Mouse (Mus musculus) liver, embryonic 14.5 days (tissue): ENCODE measurements at regions not wholly inside any gene's neighbourhood (a gene's known extent, or its start where the extent isn't known, plus 50 kb on each side); places are given as distances from the start of the nearest gene placed in this dataset.

ENCODE experiments used
- ATAC-seq: fragments of 200-750 bp; cut with Nextera tagmentation; 2 replicates; pipeline ENCODE4 v1.8.0; 2017; ENCODE audit warnings: moderate number of reproducible peaks, mild to moderate bottlenecking, moderate library complexity; ENCODE audit not compliant: insufficient read depth
- DNase-seq, 3 experiments: peaks; one replicate each; pipeline ENCODE4 v3.0.0-alpha.2; 2012 to 2013; ENCODE audit warnings: low read depth in 3 of 3, low spot score in 3 of 3
- H3K27ac ChIP-seq: fragments of 300-500 bp; sonication (generic); 2 replicates; pipeline ENCODE4 v1.5.1; 2014; ENCODE audit warnings: moderate library complexity, mild to moderate bottlenecking, control low read depth, inconsistent platforms
- H3K27me3 ChIP-seq: fragments of 300-500 bp; sonication (generic); 2 replicates; pipeline ENCODE4 v1.6.1; 2014; ENCODE audit warnings: mild to moderate bottlenecking, low read length, moderate library complexity; ENCODE audit not compliant: control insufficient read depth, insufficient read depth
- H3K36me3 ChIP-seq: fragments of 300-500 bp; sonication (generic); replicated peaks from 2 replicates; pipeline ENCODE4 v1.6.1; 2014; ENCODE audit warnings: low read depth; ENCODE audit not compliant: control insufficient read depth, insufficient read depth
- H3K4me1 ChIP-seq, 2 experiments: fragments of 200-500 bp in 1 of 2; fragments of 300-500 bp in 1 of 2; sonication (generic) in 1 of 2; replicated peaks; 2 replicates each; pipeline ENCODE4 v1.6.1; 2012 to 2014; ENCODE audit warnings: antibody characterized with exemption in 1 of 2, inconsistent platforms in 1 of 2, low read length in 1 of 2; ENCODE audit not compliant: control insufficient read depth in 2 of 2, insufficient read depth in 2 of 2
- H3K4me2 ChIP-seq: fragments of 300-500 bp; sonication (generic); 2 replicates; pipeline ENCODE4 v1.6.1; 2014; ENCODE audit warnings: low read depth, mild to moderate bottlenecking, control low read depth, moderate library complexity
- H3K4me3 ChIP-seq, 2 experiments: fragments of 200-500 bp in 1 of 2; fragments of 300-500 bp in 1 of 2; sonication (generic) in 1 of 2; 2 replicates each; pipeline ENCODE4 v1.5.1; 2012 to 2014; ENCODE audit warnings: low read depth in 2 of 2, low read length in 2 of 2, mild to moderate bottlenecking in 2 of 2, control low read depth in 1 of 2, inconsistent platforms in 1 of 2, moderate library complexity in 1 of 2; ENCODE audit not compliant: insufficient read depth in 1 of 2
- H3K9ac ChIP-seq: fragments of 300-500 bp; sonication (generic); replicated peaks from 2 replicates; pipeline ENCODE4 v1.6.1; 2014; ENCODE audit warnings: mild to moderate bottlenecking, control low read depth, moderate library complexity
- H3K9me3 ChIP-seq: fragments of 300-500 bp; sonication (generic); 2 replicates; pipeline ENCODE4 v1.6.1; 2016; ENCODE audit warnings: low read length, mixed read lengths; ENCODE audit not compliant: control insufficient read depth
- CTCF ChIP-seq: IDR thresholded peaks from 2 replicates; pipeline ENCODE4 v1.5.1; 2016; ENCODE audit warnings: antibody characterized with exemption, low read depth, control low read depth
- EP300 ChIP-seq: IDR thresholded peaks from 2 replicates; pipeline ENCODE4 v1.6.1; 2016; ENCODE audit warnings: antibody characterized with exemption, low read depth
- WGBS: fragments of 180-500 bp; shearing (Covaris S2); extraction: QIAGEN DNeasy Blood & Tissue Kit; methylation state at CpG from one replicate; pipeline ENCODE4 v1.1.7; 2014; ENCODE audit not compliant: insufficient replicate concordance; 5-methylcytosine and 5-hydroxymethylcytosine counted together

DNA sequence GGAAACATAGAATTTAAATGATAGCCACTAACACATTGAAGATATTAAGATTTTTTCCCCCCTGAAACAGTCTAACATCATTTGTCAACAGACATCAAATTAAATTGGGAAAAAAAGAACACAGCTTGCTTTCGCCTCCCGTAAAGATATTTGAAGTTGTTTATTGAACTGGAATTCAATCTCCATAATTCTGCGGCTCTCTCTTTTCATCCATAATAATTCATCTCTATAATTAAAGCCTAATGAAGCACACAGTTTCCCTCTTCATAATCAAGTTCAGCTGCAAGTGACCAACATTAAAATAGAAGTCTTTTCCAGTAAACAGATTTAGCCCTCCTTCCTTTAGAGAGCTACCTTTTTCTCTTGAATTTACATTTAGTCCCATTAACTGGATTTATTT lies 107.4 kb upstream of the Hs3st3a1 start:
- no peaks in the 10 kb centered on the region for H3K9me3 ChIP-seq
- H3K36me3 ChIP-seq, result no peaks in the 10 kb centered on the region
- ATAC-seq (no peak), DNase-seq (no peak)
- H3K4me2 ChIP-seq, result no peak overlapping the region
- 71% methylated on average over 3 of the region's 3 CpGs for WGBS
- no peak overlapping the region for H3K4me3 ChIP-seq
- no peak for TF ChIP-seq EP300
- TF ChIP-seq CTCF, result no peak
- H3K27me3 ChIP-seq, result no peaks in the 10 kb centered on the region
- no peak overlapping the region for H3K9ac ChIP-seq
- H3K27ac ChIP-seq, result no peak overlapping the region
- no peaks in the 10 kb centered on the region for H3K4me1 ChIP-seq

DNA sequence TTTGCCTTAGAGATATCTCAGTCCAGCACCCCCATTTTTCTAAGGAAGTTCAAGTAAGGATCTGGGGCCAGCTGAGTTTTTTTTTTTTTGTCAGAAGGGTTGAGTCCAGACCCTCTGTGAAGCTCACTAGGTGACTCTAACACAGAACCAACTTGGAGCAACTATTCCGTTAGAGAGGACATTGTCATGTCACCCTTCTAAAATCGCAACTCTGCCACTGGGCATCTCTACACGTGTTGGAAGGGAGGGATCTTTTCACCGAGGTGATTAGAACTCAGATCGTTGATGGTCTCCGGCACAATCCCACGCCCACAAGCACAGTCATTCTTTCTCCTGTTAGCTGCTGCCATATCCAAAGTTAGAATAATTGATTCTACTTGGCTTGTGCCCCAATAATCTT lies 108.5 kb upstream of the Hs3st3a1 start:
- no peak overlapping the region for H3K4me2 ChIP-seq
- H3K9me3 ChIP-seq, result no peaks in the 10 kb centered on the region
- DNase-seq (no peak), ATAC-seq (no peak)
- 62% methylated on average over 7 of the region's 7 CpGs for WGBS
- H3K9ac ChIP-seq, result no peak overlapping the region
- TF ChIP-seq EP300 (no peak), CTCF (no peak)
- no peak overlapping the region for H3K4me3 ChIP-seq
- no peaks in the 10 kb centered on the region for H3K27me3 ChIP-seq
- H3K27ac ChIP-seq, result no peak overlapping the region
- no peaks in the 10 kb centered on the region for H3K4me1 ChIP-seq
- no peaks in the 10 kb centered on the region for H3K36me3 ChIP-seq

DNA sequence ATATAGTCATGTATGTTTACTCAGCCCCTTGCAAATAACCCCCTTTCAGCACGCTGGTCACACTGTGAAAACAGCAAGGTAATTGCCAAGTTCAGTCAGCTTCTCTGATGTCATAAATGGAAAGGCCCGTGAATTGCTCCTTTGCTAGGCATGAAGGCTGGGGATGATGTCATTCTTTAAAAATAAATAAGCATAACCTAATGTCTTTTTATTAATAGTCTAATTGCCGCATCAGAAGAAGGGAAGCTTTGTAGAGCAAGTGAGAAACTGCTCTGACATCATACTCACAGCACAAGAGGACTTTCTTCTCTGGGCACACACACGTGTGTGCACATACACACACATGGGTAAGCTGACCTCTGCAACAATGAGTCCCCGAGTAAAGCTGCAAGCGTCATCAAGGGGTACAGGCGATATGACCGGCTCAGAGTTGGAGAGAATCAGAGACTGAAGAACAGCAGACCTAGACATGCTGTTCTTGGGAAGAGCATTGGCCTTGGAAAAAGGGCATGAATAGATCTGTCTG lies 113.2 kb upstream of the Hs3st3a1 start:
- DNase-seq (no peak), ATAC-seq (no peak)
- no peak overlapping the region for H3K4me2 ChIP-seq
- WGBS, result 62% methylated on average over 8 of the region's 8 CpGs
- no peaks in the 10 kb centered on the region for H3K9me3 ChIP-seq
- no peaks in the 10 kb centered on the region for H3K4me1 ChIP-seq
- TF ChIP-seq EP300 (no peak), CTCF (no peak)
- H3K36me3 ChIP-seq, result no peaks in the 10 kb centered on the region
- no peak overlapping the region for H3K27ac ChIP-seq
- H3K4me3 ChIP-seq, result no peak overlapping the region
- no peak overlapping the region for H3K9ac ChIP-seq
- no peaks in the 10 kb centered on the region for H3K27me3 ChIP-seq

DNA sequence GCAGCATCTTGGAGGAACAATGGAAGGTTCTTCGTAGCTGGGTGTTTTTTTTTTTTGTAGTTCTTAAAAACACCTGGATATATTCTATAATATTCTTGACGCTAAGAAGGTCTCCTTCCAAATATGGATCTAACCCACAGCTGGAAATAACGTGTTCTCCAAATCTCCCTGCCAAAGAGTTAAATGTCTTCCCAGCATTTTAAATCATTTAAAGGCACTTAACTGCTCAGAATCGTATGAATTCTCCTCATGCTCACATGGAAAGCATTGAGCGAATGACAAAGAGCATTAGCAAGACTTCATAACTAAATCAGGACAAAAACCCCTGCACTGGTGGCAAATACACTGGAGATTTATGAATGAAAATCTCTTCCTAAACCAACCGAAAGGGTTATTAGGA lies 117.7 kb upstream of the Hs3st3a1 start:
- ATAC-seq (no peak), DNase-seq (no peak)
- Histone ChIP-seq H3K9ac (no peak overlapping the region), H3K36me3 (no peaks in the 10 kb centered on the region), H3K27ac (no peak overlapping the region), H3K4me3 (no peak overlapping the region), H3K4me1 (no peaks in the 10 kb centered on the region), H3K27me3 (no peaks in the 10 kb centered on the region), H3K9me3 (no peaks in the 10 kb centered on the region), H3K4me2 (no peak overlapping the region)
- no peak for TF ChIP-seq EP300
- no peak for TF ChIP-seq CTCF
- 59% methylated on average over 6 of the region's 6 CpGs for WGBS

DNA sequence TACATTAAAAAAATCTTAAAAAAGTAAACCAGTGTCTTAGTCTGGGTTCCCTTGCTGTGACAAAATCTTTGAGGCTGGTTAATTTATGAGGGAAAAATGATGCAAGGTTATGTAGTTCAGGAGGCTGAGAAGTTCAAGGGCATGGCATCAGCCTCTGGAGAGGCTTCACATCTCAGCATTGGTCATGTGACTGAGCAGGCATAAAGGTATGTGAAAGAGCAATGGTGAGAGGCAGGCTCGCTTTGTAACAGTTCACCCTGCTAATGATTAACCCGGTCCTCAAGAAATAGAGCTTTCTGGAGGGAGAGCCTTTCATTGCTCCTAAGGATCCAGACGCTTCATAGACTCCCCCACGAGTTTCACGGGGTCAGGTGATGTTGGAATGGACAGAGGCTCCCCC lies 120.1 kb upstream of the Hs3st3a1 start:
- no peak overlapping the region for H3K27ac ChIP-seq
- no peak overlapping the region for H3K4me3 ChIP-seq
- no peak for ATAC-seq
- H3K36me3 ChIP-seq, result no peaks in the 10 kb centered on the region
- 43% methylated on average over 5 of the region's 5 CpGs for WGBS
- H3K27me3 ChIP-seq, result no peaks in the 10 kb centered on the region
- no peaks in the 10 kb centered on the region for H3K4me1 ChIP-seq
- no peak for DNase-seq
- no peaks in the 10 kb centered on the region for H3K9me3 ChIP-seq
- TF ChIP-seq EP300 (no peak), CTCF (no peak)
- H3K4me2 ChIP-seq, result no peak overlapping the region
- H3K9ac ChIP-seq, result no peak overlapping the region
